Mouse (Mus musculus): ENCODE measurements around the gene Dmgdh.

Dmgdh gene

GRCm38 (mm10) chr13:93674131-93674561 lies at the start of gene Dmgdh, which contains the start of gene Bhmt2:
Gene Dmgdh, plus strand, starts transcription at chr13:93674433.
Gene Bhmt2, minus strand, starts transcription at chr13:93674302.
- DNase-seq, result no peak

- no peak for DNase-seq
Measured at GRCm38 (mm10) chr13:93628861-93629260, 45.4 kb upstream of the Dmgdh start.

- DNase-seq, result no peak
Measured at GRCm38 (mm10) chr13:93630941-93631705, 43.1 kb upstream of the Dmgdh start.

GRCm38 (mm10) chr13:93632927-93633326 lies 41.3 kb upstream of the Dmgdh start:
- no peak for DNase-seq

- no peak for DNase-seq
Measured at GRCm38 (mm10) chr13:93636561-93636960, 37.7 kb upstream of the Dmgdh start.

- no peak for DNase-seq
Measured at GRCm38 (mm10) chr13:93637282-93638245, 36.7 kb upstream of the Dmgdh start, which contains the start of gene Bhmt. Gene Bhmt, minus strand, starts transcription at chr13:93637961.

GRCm38 (mm10) chr13:93639636-93640035 lies 34.6 kb upstream of the Dmgdh start:
- DNase-seq, result no peak

GRCm38 (mm10) chr13:93648387-93649130 lies 25.7 kb upstream of the Dmgdh start:
- no peak for DNase-seq

- DNase-seq, result no peak
Measured at GRCm38 (mm10) chr13:93653382-93653781, 20.9 kb upstream of the Dmgdh start.

GRCm38 (mm10) chr13:93657941-93658340 lies 16.3 kb upstream of the Dmgdh start:
- no peak for DNase-seq

- no peak for DNase-seq
Measured at GRCm38 (mm10) chr13:93667586-93667985, 6.6 kb upstream of the Dmgdh start.

- DNase-seq, result no peak
Measured at GRCm38 (mm10) chr13:93672371-93672770, 1.9 kb upstream of the Dmgdh start.

- DNase-seq, result no peak
Measured at GRCm38 (mm10) chr13:93673296-93673695, 937 bp upstream of the Dmgdh start.

- DNase-seq, result no peak
Measured at GRCm38 (mm10) chr13:93676864-93677263, 2.6 kb downstream of the Dmgdh start.

GRCm38 (mm10) chr13:93683336-93683735 lies 9.1 kb downstream of the Dmgdh start:
- DNase-seq, result no peak

GRCm38 (mm10) chr13:93685226-93685625 lies 11.0 kb downstream of the Dmgdh start:
- DNase-seq, result no peak

GRCm38 (mm10) chr13:93687321-93687720 lies 13.1 kb downstream of the Dmgdh start:
- DNase-seq, result no peak

GRCm38 (mm10) chr13:93689566-93689965 lies 15.3 kb downstream of the Dmgdh start:
- DNase-seq, result no peak

GRCm38 (mm10) chr13:93690821-93691220 lies 16.6 kb downstream of the Dmgdh start:
- DNase-seq, result no peak

- DNase-seq, result no peak
Measured at GRCm38 (mm10) chr13:93698866-93699265, 24.6 kb downstream of the Dmgdh start.

GRCm38 (mm10) chr13:93705697-93706096 lies 31.5 kb downstream of the Dmgdh start:
- DNase-seq, result no peak

GRCm38 (mm10) chr13:93707271-93707670 lies 33.0 kb downstream of the Dmgdh start:
- DNase-seq, result no peak

GRCm38 (mm10) chr13:93710325-93710724 lies 36.1 kb downstream of the Dmgdh start:
- DNase-seq, result no peak
